Mouse (Mus musculus): Measurements from ENCODE around the gene Map3k14.

Gene Map3k14

DNA sequence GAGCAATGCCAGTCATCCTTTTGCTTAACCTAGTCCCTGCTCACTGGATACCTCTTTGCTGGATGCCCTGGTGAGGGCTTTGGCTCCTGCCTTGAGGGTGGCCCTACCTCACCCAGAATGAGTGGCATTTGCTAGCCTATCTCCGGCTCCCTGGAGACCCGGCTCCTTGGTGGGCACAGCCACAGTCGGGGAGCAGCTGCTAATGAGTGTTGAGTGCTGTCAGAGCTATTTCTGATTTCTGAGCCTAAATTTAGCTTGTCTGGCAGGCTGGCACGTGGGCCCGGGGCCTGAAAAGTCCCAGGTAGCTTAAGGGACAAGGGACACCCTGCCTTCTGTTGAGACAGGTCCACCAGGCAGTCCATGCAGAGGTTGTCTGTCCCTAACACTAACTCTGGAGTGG is 90.1 kb downstream of the Map3k14 start:
- DNase-seq (ENCODE audit: low spot score in 2 of 2), result peak in 1 of 2 experiments; percentile 13

DNA sequence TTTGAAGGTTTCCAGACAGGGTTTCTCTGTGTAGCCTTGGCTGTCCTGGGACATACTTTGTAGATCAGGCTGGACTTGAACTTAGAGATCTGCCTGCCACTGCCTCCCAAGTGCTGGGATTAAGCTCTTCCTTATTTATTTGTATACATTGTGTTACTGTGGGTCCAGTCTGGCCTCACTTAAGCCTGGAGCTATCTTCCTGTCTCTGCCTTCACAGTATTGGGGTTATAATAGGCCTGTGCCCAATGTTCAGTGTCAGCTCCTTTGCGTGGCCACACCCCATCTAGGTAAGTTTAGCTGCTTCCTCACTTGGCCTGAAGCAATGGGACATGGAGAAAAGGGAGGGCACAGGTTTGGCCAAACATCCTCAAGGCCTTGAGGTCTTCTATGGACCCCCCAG is 90.8 kb downstream of the Map3k14 start:
- no peak for DNase-seq (ENCODE audit: low spot score in 2 of 2)

DNA sequence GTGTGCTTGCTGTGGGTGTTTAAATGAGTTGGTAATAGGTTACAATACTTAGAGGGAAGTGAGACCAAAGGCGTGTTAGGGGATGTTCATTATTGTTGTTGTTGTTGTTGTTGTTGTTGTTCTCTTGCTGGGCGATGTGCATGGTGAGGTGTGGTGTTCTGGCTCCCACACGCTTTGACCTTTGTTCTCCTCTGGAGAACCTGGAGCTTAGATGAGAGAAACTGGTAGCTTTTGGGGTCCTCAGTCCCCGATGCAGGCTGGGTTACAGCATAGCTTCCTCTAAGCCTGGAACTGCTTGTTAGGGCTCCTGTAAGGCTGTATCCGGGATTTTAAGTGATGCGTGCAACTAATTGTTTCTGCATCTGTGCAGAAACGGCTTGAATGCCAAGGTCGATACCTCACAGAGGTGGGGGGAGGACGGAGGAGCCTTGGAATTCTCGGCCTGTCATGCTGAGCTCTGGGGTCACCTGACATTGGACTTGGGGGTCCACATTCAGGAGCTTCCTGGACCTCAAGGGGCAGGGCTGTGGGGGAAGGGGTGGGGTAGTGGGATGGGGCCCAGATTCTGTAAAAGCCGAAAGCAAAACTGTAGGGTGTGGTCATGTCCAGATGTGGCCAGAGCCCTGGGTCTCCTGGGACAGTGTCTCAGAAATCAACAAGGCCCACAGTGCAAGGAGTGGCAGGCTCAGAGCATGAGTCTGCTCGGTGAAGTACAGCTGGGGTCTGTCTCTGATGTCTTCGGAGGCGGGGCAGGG is 91.4 kb downstream of the Map3k14 start:
- DNase-seq (ENCODE audit: low spot score in 2 of 2), result peak; percentile 19 to 65

DNA sequence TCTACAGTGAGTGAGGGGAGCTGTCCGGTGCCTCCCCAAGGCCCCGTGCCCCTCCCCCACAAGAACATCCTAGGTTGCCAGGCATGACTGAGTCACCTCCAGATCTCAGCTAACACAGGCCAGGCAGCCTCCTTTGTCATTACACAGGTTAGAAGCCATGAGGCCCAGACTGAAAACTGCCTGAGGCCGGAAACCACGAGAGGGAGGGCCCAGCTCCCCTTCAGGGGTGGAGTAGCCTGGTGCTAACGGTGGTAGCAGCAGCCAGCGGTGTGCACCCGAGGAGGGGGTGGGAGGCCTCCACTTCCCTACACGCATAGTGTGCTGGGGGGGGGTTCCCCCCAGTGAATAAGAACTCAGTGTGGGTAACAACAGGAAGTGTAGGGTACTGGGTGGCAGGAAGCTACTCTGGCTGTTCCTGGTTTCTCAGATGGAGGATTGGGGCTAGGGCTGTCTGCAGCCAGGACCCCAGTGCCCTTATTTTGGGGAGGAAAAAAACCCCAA is 92.3 kb downstream of the Map3k14 start:
- peak; percentile 83 to 87 for DNase-seq (ENCODE audit: low spot score in 2 of 2)

DNA sequence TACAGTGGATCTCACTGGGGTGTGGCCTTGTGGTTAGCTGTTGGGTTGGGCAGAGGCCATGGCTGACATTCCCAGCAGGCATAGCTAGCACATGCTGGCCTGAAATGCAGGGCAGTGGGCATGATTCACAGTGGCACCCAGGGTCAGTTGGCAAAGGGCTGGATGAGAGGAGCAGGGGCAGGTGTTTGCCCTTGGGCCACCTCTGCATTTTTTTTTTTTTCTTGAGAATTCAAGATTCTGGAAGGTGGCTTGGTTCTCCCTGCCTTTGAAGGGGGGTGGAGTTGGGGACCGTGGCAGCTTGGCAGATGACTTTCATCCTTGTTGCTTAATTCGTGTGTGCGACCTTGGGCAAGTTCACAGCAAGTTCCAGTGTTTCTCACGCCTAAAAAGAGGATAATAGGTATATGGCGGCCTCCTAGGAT is 92.8 kb downstream of the Map3k14 start:
- peak in 1 of 2 experiments; percentile 13 for DNase-seq (ENCODE audit: low spot score in 2 of 2)

DNA sequence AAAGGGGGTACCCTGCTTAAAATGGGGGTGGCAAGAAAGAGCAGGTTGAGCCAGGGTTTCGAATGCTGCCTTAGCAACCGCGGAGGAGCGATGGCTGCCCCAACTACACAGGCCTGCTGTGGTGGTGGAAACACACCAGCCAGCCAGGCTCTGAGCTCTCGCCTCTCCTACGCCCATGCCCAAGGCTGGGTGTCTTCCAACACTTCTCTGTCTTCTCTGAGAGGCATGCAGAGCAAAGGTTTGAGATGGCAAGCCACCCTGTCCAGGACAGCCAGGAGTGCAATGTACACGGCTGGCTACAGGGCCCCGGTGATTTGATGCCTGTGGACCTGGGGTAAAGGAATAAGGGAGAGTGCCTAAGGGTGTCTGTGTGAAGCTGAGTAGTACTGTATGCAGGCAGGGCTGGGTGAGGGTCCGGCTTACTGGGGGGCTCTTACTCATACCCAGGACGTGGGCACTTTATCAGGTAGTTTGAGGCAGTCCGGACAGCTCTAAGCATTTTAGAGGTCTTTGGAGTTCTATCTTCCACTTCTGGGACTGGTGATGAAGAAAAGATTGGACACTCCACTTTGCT is 93.4 kb downstream of the Map3k14 start:
- peak in 1 of 2 experiments; percentile 13 for DNase-seq (ENCODE audit: low spot score in 2 of 2)

DNA sequence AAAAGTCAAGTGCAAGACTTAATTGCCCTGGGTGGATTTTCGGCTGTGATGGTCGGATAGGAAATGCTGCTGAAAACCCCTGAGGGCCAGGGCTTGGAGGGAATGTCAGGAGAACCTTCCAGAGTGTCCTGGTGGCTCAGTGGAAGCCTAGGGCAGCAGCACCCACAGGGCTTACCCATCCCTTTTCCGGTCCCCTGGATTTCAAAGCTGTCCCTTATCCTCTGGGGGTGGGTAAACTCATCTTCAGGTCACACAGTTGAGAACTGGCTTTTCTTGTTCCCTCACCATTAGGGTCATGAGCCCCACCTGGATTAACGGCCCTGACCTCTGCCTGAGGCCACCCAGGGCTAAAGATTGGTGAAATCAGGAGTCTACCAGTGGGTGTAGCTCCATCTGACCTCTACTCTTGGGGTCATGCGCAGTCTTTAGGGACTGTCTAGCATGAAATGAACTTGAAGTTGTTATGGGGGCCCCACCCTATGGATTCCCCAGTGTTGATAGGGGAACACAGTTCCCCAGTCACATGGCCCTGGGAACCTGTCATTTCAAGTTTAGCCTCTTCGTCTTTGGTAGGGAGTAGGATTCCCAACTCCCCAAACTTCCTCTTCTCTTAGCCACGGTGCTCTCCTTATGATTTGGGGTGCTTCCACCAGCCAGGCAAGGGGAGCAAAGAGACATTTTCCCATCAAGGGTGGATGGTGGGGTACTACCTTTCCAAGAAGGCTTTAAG is 94.1 kb downstream of the Map3k14 start:
- peak in 1 of 2 experiments; percentile 12 for DNase-seq (ENCODE audit: low spot score in 2 of 2)

DNA sequence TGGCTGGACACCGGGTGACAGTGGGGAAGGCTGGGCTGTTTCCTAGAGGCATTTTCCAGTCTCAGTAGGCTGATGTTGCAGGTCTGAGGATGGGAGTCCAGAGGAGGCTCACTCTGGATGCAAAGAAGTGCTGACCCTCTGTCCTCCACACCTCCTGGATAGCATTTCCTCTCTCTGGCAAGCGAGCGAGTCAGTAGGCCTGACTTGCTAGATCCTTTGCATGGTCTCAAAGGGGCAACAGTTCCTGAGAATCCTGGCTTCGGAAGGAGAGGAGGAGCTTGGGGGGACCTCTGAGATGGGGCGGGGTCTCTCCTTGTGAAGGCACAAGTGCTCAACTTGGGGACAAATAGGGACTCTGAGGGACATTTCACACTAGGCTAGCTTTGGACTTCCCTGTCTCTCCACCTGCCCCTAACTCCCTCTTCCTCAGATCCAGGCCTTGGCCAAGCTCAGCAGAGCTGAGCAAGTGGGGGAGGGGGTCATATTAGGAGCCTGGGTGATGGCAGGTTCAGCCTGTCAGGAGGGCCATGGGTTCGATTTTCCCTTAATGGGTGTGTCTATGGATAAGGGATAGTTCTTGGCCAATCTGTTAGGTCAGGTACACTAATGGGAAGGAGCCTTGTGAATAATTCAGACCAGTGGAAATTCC is 94.8 kb downstream of the Map3k14 start:
- no peak for DNase-seq (ENCODE audit: low spot score in 2 of 2)

DNA sequence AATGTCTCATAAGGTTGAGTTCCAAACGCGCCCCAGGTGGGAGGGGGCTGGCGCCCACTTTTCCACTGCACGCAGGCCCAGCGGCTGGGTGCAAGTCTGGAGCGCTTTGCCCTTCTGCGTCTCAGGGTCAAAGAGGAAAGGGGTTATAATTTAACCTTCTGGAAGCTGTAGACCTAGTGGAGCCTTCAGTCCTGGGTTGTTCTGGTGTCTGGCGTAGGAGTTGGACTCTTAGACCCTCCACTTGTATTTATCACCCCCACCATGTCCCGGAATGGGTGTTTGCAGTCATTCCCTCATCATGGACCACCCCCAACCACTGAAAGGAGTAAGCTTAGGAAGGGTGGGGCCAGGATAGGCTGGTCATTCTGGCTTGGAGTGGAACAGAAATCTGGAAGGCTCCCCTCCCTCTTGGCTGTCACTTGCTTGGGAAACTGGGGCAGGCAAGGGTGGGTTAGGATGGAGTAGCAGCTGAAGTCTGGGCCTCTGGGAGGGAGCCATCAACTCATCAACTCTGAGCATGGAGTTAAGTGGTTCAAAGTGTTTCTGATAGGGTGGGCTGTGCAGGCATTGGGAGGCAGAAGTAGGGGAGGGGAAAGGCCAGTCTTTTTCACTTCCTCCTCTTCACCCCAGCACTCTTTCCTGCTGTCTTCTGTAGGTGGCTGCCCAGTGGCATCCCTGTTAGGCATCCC is 95.4 kb downstream of the Map3k14 start:
- DNase-seq (ENCODE audit: low spot score in 2 of 2), result peak in 1 of 2 experiments; percentile 32

DNA sequence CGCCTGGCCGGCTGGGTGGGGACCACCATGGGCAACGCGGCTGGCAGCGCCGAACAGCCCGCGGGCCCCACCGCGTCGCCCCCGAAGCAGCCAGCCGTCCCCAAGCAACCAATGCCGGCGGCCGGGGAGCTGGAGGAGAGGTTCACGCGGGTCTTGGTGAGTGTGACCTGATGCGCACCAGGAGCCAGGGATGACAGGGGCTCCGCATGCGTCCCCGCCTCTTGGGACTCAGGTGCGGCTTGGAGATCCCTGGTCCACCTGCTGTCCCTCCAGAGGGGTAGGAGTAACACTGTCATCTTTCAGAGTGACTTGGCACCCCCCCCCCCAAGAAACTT is 96.0 kb downstream of the Map3k14 start:
- DNase-seq (ENCODE audit: low spot score in 2 of 2), result no peak

DNA sequence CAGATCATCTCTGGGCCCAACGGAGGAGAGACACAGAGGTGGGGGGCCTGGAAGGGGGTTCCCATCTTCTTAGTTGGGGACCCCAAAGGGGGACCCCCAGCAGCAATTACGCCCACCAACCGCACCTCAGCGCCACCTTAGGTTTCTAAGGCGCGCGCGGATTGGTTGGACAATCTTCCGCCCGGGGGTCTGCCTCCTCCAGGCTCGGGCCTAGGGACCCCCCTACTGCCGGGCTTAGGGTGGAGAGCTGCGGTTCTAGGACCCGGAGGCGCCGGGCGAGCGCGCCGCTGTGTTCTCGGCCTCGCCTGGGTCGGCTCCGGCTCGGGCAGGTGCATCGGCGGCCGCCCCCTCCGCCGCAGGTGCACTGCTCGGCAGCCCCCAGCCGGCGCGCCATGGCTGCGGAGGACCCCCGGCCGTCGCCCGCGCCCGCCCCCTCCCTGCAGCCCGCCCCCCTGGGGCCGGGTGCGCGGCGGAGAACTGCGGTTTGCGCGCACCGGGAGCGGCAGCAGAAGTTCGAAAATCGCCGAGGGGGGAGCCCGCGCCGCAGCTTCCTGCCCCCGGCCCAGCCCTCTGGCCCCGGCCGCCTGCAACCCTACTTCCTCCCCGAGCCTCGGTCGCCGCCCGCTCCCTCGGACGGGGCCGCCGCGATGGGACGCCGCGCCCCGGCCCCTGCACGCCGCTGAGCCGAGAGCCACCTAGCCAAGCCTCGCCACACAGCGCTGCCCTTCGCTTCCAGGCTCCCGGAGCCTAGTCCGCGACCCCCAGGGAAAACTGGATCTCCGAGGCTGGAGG is 96.6 kb downstream of the Map3k14 start, which contains the start of gene Fmnl1:
Fmnl1 (plus strand) TSS at position 614 of the 792 bp plus-strand sequence.
- peak; percentile 71 to 86 for DNase-seq (ENCODE audit: low spot score in 2 of 2)

DNA sequence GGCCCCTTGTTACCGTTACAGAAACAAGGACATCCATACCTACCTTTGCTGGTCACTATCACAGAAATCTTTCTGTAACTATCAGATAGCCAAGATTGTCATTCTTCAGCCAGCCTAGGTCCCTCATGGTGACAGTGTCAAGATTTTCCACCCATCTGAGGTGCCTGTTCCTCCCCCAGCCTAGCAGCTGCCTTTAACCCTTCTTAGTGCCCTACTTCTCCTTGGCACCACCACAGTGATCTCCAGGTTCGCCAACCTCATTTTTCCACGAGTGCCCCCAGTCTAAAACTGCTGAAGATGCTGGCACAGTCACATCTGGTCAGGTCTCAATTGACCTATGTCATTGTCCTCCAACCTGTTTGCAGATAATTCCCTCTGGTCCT is 97.2 kb downstream of the Map3k14 start:
- no peak for DNase-seq (ENCODE audit: low spot score in 2 of 2)

All from spleen, postnatal 4 days (tissue).